Mouse (Mus musculus) forebrain, postnatal 0 days (tissue): ENCODE results near the gene Sfrp5. TPM values are rescaled to one million over a fixed set of nuclear protein-coding genes. Genes with fewer than 3 reads are reported as not detected.
A peak's percentile ranks its signal among the peaks of the same experiment; 100 is the strongest.

ENCODE experiments used
- ATAC-seq: fragments of 200-750 bp; cut with Nextera tagmentation; 2 replicates; pipeline ENCODE4 v1.8.0; 2017; ENCODE audit warnings: mild to moderate bottlenecking, moderate library complexity
- DNase-seq: peaks from one replicate; pipeline ENCODE4 v3.0.0-alpha.2; 2015
- H3K27ac ChIP-seq: fragments of 300-500 bp; sonication (generic); 2 replicates; pipeline ENCODE4 v1.5.1; 2014; ENCODE audit warnings: low read depth, mild to moderate bottlenecking, antibody characterized with exemption, low read length, moderate library complexity, mixed read lengths
- H3K27me3 ChIP-seq: fragments of 300-500 bp; sonication (generic); 2 replicates; pipeline ENCODE4 v1.6.1; 2014; ENCODE audit warnings: mild to moderate bottlenecking, low read length, mixed read lengths; ENCODE audit not compliant: insufficient read depth
- H3K36me3 ChIP-seq: fragments of 300-500 bp; sonication (generic); 2 replicates; pipeline ENCODE4 v1.6.1; 2014; ENCODE audit warnings: mild to moderate bottlenecking, moderate library complexity; ENCODE audit not compliant: insufficient read depth
- H3K4me1 ChIP-seq: fragments of 300-500 bp; sonication (generic); 2 replicates; pipeline ENCODE4 v1.6.1; 2014; ENCODE audit warnings: antibody characterized with exemption; ENCODE audit not compliant: insufficient read depth
- H3K4me2 ChIP-seq: fragments of 300-500 bp; sonication (generic); 2 replicates; pipeline ENCODE4 v1.6.1; 2014; ENCODE audit warnings: low read depth, mild to moderate bottlenecking, moderate library complexity
- H3K4me3 ChIP-seq: fragments of 300-500 bp; sonication (generic); 2 replicates; pipeline ENCODE4 v1.5.1; 2014; ENCODE audit warnings: low read depth, low read length, mixed read lengths
- H3K9ac ChIP-seq: fragments of 300-500 bp; sonication (generic); 2 replicates; pipeline ENCODE4 v1.6.1; 2014; ENCODE audit warnings: mild to moderate bottlenecking
- H3K9me3 ChIP-seq: fragments of 300-500 bp; sonication (generic); 2 replicates; pipeline ENCODE4 v1.6.1; 2016; ENCODE audit warnings: low read length
- CTCF ChIP-seq: sonication (generic); IDR thresholded peaks from 2 replicates; pipeline ENCODE4 v1.5.1; 2016; ENCODE audit warnings: antibody characterized with exemption, control low read depth, low read depth
- WGBS: fragments of 180-500 bp; shearing (Covaris S2); extraction: QIAGEN DNeasy Blood & Tissue Kit; methylation state at CpG from one replicate; pipeline ENCODE4 v1.1.7; 2014; 5-methylcytosine and 5-hydroxymethylcytosine counted together
- polyA plus RNA-seq: library from polyadenylated mRNA; unstranded; fragments of >200 nt; fragmentation: Nextera tagmentation; extraction: Ambion mirVana; gene quantifications from 2 replicates; pipeline ENCODE4 v1.2.1, GENCODE M21; 2015
- total RNA-seq: library from RNA; depleted of rRNA; stranded (reverse); fragments of >200 nt; gene quantifications from 2 replicates; pipeline ENCODE4 v1.2.3, GENCODE M21; 2014

Gene Sfrp5
- total and polyA plus RNA-seq, 2 experiments from 2014 or later: 3.4 to 3.7 TPM

GRCm38 (mm10) chr19:42202467-42202866 lies 415 bp upstream of the Sfrp5 start:
- H3K4me3 ChIP-seq: no peak overlapping the region
- H3K9me3 ChIP-seq: no peaks in the 10 kb centered on the region
- peaks cover 46% of the 10 kb centered on the region for H3K27me3 ChIP-seq
- ATAC-seq (no peak), DNase-seq (no peak)
- WGBS: 38% methylated on average over 8 of the region's 8 CpGs
- H3K4me1 ChIP-seq: no peaks in the 10 kb centered on the region
- H3K27ac ChIP-seq: no peak overlapping the region
- H3K4me2 ChIP-seq: peak overlapping the region; percentile 43; the same call in 1 of the 2 replicates
- no peak for TF ChIP-seq CTCF
- H3K9ac ChIP-seq: no peak overlapping the region
- H3K36me3 ChIP-seq: no peaks in the 10 kb centered on the region

- H3K27me3 ChIP-seq: peaks cover 44% of the 10 kb centered on the region
- no peak overlapping the region for H3K4me3 ChIP-seq
- H3K4me2 ChIP-seq: no peak overlapping the region
- no peaks in the 10 kb centered on the region for H3K9me3 ChIP-seq
- no peak overlapping the region for H3K27ac ChIP-seq
- DNase-seq (no peak), ATAC-seq (no peak)
- no peak for TF ChIP-seq CTCF
- H3K4me1 ChIP-seq: no peaks in the 10 kb centered on the region
- H3K36me3 ChIP-seq: no peaks in the 10 kb centered on the region
- 38% methylated on average over 11 of the region's 11 CpGs for WGBS
- H3K9ac ChIP-seq: no peak overlapping the region
Measured at GRCm38 (mm10) chr19:42198026-42198425, 4.0 kb downstream of the Sfrp5 start.

GRCm38 (mm10) chr19:42197066-42197465 lies 5.0 kb downstream of the Sfrp5 start:
- 0 out of 2 replicates have a peak, but pooled peaks cover under 1% of the 10 kb centered on the region for H3K36me3 ChIP-seq
- peak; percentile 22 for DNase-seq
- no peak overlapping the region for H3K27ac ChIP-seq
- no peak overlapping the region for H3K9ac ChIP-seq
- TF ChIP-seq CTCF: peak; percentile 55
- peaks cover 35% of the 10 kb centered on the region for H3K27me3 ChIP-seq
- ATAC-seq: no peak
- no peak overlapping the region for H3K4me3 ChIP-seq
- no peaks in the 10 kb centered on the region for H3K4me1 ChIP-seq
- H3K4me2 ChIP-seq: no peak overlapping the region
- no peaks in the 10 kb centered on the region for H3K9me3 ChIP-seq
- WGBS: 73% methylated on average over 4 of the region's 4 CpGs

- H3K27ac ChIP-seq: no peak overlapping the region
- H3K9ac ChIP-seq: no peak overlapping the region
- 73% methylated on average over 4 of the region's 4 CpGs for WGBS
- H3K4me3 ChIP-seq: no peak overlapping the region
- no peak for TF ChIP-seq CTCF
- peaks cover 28% of the 10 kb centered on the region for H3K27me3 ChIP-seq
- no peaks in the 10 kb centered on the region for H3K9me3 ChIP-seq
- DNase-seq (no peak), ATAC-seq (no peak)
- no peaks in the 10 kb centered on the region for H3K4me1 ChIP-seq
- H3K4me2 ChIP-seq: no peak overlapping the region
- peaks cover 7% of the 10 kb centered on the region for H3K36me3 ChIP-seq
Measured at GRCm38 (mm10) chr19:42196378-42196777, 5.7 kb downstream of the Sfrp5 start.

- Histone ChIP-seq H3K4me1 (no peaks in the 10 kb centered on the region), H3K9me3 (no peaks in the 10 kb centered on the region), H3K9ac (no peak overlapping the region), H3K27me3 (no peaks in the 10 kb centered on the region), H3K4me2 (no peak overlapping the region), H3K27ac (no peak overlapping the region), H3K4me3 (no peak overlapping the region), H3K36me3 (peaks cover 31% of the 10 kb centered on the region)
- WGBS: 36% methylated on average over 2 of the region's 2 CpGs
- ATAC-seq (peak; percentile 69), DNase-seq (peak; percentile 25)
- TF ChIP-seq CTCF: no peak
Measured at GRCm38 (mm10) chr19:42193311-42193710, 8.7 kb downstream of the Sfrp5 start.

- peak; percentile 86 for TF ChIP-seq CTCF
- Histone ChIP-seq H3K27ac (no peak overlapping the region), H3K9ac (no peak overlapping the region), H3K4me2 (no peak overlapping the region), H3K9me3 (no peaks in the 10 kb centered on the region), H3K36me3 (peaks cover 49% of the 10 kb centered on the region), H3K27me3 (no peaks in the 10 kb centered on the region), H3K4me3 (no peak overlapping the region), H3K4me1 (no peaks in the 10 kb centered on the region)
- 25% methylated on average over 5 of the region's 5 CpGs for WGBS
- ATAC-seq (peak; percentile 66; the same call in 1 of the 2 replicates), DNase-seq (peak; percentile 66)
Measured at GRCm38 (mm10) chr19:42190494-42190893, 11.6 kb downstream of the Sfrp5 start.

GRCm38 (mm10) chr19:42189735-42190134 lies 12.3 kb downstream of the Sfrp5 start:
- Histone ChIP-seq H3K9me3 (no peaks in the 10 kb centered on the region), H3K36me3 (peaks cover 56% of the 10 kb centered on the region), H3K4me3 (no peak overlapping the region), H3K4me1 (no peaks in the 10 kb centered on the region), H3K27ac (no peak overlapping the region), H3K27me3 (no peaks in the 10 kb centered on the region), H3K4me2 (no peak overlapping the region), H3K9ac (no peak overlapping the region)
- ATAC-seq: no peak
- DNase-seq: no peak
- WGBS: 90% methylated on average over 4 of the region's 4 CpGs
- no peak for TF ChIP-seq CTCF

- H3K9me3 ChIP-seq: no peaks in the 10 kb centered on the region
- peaks cover 73% of the 10 kb centered on the region for H3K36me3 ChIP-seq
- no peak overlapping the region for H3K9ac ChIP-seq
- TF ChIP-seq CTCF: peak; percentile 72
- H3K4me3 ChIP-seq: no peak overlapping the region
- no peak overlapping the region for H3K27ac ChIP-seq
- H3K4me1 ChIP-seq: no peaks in the 10 kb centered on the region
- ATAC-seq (peak; percentile 38; the same call in 1 of the 2 replicates), DNase-seq (no peak)
- no peaks in the 10 kb centered on the region for H3K27me3 ChIP-seq
- H3K4me2 ChIP-seq: no peak overlapping the region
- WGBS: 66% methylated on average over 6 of the region's 6 CpGs
Measured at GRCm38 (mm10) chr19:42182673-42183072, 19.4 kb downstream of the Sfrp5 start.
